18 mouse cellular contexts compared by ENCODE assay signal in the genomic region with DNA sequence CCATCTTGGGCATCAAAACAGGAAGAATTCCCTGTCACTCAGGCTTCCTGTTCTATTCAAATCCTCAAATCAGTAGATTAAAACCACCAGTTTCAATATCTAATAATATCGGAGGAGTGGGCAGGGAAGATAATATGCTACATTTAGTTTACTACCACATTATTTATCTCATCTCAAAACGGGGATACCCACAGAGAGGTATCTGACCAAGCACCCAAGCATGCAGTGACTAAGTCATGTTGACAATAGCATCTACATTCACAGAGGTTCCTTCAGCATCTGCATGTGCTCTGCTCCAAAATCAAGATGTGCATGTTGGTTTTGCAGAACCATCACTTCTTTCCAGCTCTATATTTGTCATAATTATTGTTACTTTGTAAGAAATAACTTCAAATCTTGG.
DNase-seq lines count a peak whose midpoint lies in the region; ATAC-seq and TF ChIP-seq lines count a peak whose summit lies in the region.
"Had no signal": no experiment of that assay in that cellular context is flagged by ENCODE, and none has a peak within 500 bp of the region (broad histone marks: within the 10 kb centered on the region; RNA-seq: fewer than 3 reads in every experiment).

No protein-coding gene starts in this region.

- no peaks in the 10 kb centered on the region for H3K9me3 ChIP-seq in G1E (replicated peaks)

- H3K4me3 ChIP-seq in G1E (ENCODE audit: low read depth, low read length), result no peak overlapping the region

- no peaks in the 10 kb centered on the region for H3K36me3 ChIP-seq in G1E (replicated peaks)

- H3K27me3 ChIP-seq in G1E (ENCODE audit: insufficient read depth, low read length), result no peaks in the 10 kb centered on the region
- H3K27me3 ChIP-seq: CH12.LX, Patski had no signal

- DNase-seq in G1E (ENCODE audit: low spot score), result no peak
- no peak for DNase-seq in spleen, postnatal 10 days (ENCODE audit: low spot score in 2 of 2)
- DNase-seq: adrenal gland, adult 2 months; adrenal gland, adult 8-10 months; adrenal gland, postnatal 10 days; adrenal gland, postnatal 14 days; adrenal gland, postnatal 25 days; adrenal gland, postnatal 36 days; B cell, adult 2 months; cerebellum, adult 11 months; cerebellum, adult 11-12 months; cerebellum, adult 18-20 months; cerebellum, adult 2 months; cerebellum, adult 8-10 months had no signal

- ATAC-seq in G1E (ENCODE audit: extremely low read depth, insufficient number of reproducible peaks, low FRiP score, poor library complexity, severe bottlenecking), result peak; percentile 76
- ATAC-seq: activated CD4-positive, CD25-positive, alpha-beta regulatory T cell, adult 4 months; CD4-positive, CD25-positive, alpha-beta regulatory T cell, adult 4 months; Patski had no signal

- peaks cover 7% of the 10 kb centered on the region for H3K4me1 ChIP-seq in G1E (ENCODE audit: insufficient read depth, low read depth, low read length)

- TF ChIP-seq CTCF in G1E (IDR thresholded peaks at IDR 0.05; ENCODE audit: low read depth, low read length), result no peak
